Mouse (Mus musculus): Measurements from ENCODE around the gene Tbx2. TPM values are rescaled to one million over a fixed set of nuclear protein-coding genes. Genes with fewer than 3 reads are reported as not detected.

Gene Tbx2
- total RNA-seq, 1 experiment: 0.80 TPM

DNA sequence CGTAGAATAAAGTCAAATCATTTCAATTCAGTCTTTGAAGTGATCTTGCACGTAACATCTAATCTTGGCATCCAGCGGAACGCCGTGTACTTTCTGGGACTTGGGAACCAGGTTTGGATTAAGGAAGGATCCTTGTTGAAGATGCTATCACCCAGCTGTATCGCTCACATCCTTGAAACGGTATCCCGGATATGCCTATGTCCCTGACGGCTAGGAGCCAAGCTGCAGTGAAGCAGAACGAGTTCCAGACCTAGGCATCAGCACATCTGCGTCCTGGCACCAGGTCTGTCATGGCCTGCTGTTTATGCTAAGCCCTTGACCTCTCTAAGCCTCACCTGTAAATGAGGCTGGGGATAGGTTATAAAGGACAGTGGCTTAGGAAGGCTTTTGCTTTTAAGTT, 32.0 kb upstream of the Tbx2 start:
- no peak overlapping the region for H3K9ac ChIP-seq (ENCODE audit: insufficient read depth, low read depth, low read length, poor library complexity, severe bottlenecking)
- TF ChIP-seq MAFK (IDR thresholded peaks at IDR 0.05; ENCODE audit: insufficient read depth, low read depth, low read length) (no peak), ZC3H11A (IDR thresholded peaks at IDR 0.05; ENCODE audit: borderline replicate concordance, low read depth, low read length) (no peak), HCFC1 (IDR thresholded peaks at IDR 0.05; ENCODE audit: borderline replicate concordance, insufficient read depth, low read length) (no peak), CHD2 (IDR thresholded peaks at IDR 0.05; ENCODE audit: low read depth, low read length) (no peak), ZNF384 (IDR thresholded peaks at IDR 0.05; ENCODE audit: low read depth, low read length) (no peak)
- H3K27ac ChIP-seq (ENCODE audit: insufficient read depth, low read depth, low read length, poor library complexity, severe bottlenecking): no peak overlapping the region
- in situ Hi-C loops (cut with MboI; ENCODE audit: low sequenced_read_pairs in 2 of 2, unreplicated experiment in 2 of 2): no loop called here
- H3K9me3 ChIP-seq (ENCODE audit: control insufficient read depth, insufficient read depth, low read depth, low read length): no peaks in the 10 kb centered on the region
- no peak for DNase-seq (ENCODE audit: low read depth, low spot score)
- H3K36me3 ChIP-seq (ENCODE audit: control insufficient read depth, insufficient read depth, low read length, poor library complexity, severe bottlenecking): no peaks in the 10 kb centered on the region
- H3K4me3 ChIP-seq (ENCODE audit: insufficient read depth in 1 of 2, low read depth in 1 of 2, low read length in 2 of 2, poor library complexity in 1 of 2, severe bottlenecking in 1 of 2): no peak overlapping the region
- H3K4me1 ChIP-seq (ENCODE audit: control insufficient read depth in 2 of 2, insufficient read depth in 2 of 2, low read length in 2 of 2, poor library complexity in 1 of 2): no peaks in the 10 kb centered on the region

DNA sequence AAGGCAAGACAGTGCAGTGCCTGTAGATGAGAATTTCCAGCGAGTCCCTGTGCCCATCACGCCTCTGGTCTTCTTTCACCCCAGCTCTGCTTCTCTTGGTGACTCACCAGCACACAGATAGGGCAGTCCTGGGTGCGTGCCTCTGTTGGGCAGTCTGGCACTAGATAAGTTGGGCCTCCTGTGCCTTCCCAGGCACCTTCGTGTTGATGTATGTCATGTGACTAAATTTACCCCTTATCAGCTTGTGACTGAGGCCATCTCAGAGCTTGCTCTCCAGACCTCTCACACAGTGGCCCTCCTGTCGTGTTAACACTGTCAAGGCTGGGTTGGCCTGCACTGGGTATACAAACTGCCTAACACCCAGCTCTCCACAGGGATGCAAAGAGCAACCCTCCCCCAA, 28.3 kb upstream of the Tbx2 start:
- Histone ChIP-seq H3K36me3 (ENCODE audit: control insufficient read depth, insufficient read depth, low read length, poor library complexity, severe bottlenecking) (no peaks in the 10 kb centered on the region), H3K9ac (ENCODE audit: insufficient read depth, low read depth, low read length, poor library complexity, severe bottlenecking) (no peak overlapping the region), H3K9me3 (ENCODE audit: control insufficient read depth, insufficient read depth, low read depth, low read length) (no peaks in the 10 kb centered on the region), H3K27ac (ENCODE audit: insufficient read depth, low read depth, low read length, poor library complexity, severe bottlenecking) (no peak overlapping the region), H3K4me1 (ENCODE audit: control insufficient read depth in 2 of 2, insufficient read depth in 2 of 2, low read length in 2 of 2, poor library complexity in 1 of 2) (no peaks in the 10 kb centered on the region), H3K4me3 (ENCODE audit: insufficient read depth in 1 of 2, low read depth in 1 of 2, low read length in 2 of 2, poor library complexity in 1 of 2, severe bottlenecking in 1 of 2) (no peak overlapping the region)
- in situ Hi-C loops (cut with MboI; ENCODE audit: low sequenced_read_pairs in 2 of 2, unreplicated experiment in 2 of 2): no loop called here
- TF ChIP-seq HCFC1 (IDR thresholded peaks at IDR 0.05; ENCODE audit: borderline replicate concordance, insufficient read depth, low read length): no peak
- no peak for TF ChIP-seq ZC3H11A (IDR thresholded peaks at IDR 0.05; ENCODE audit: borderline replicate concordance, low read depth, low read length)
- TF ChIP-seq MAFK (IDR thresholded peaks at IDR 0.05; ENCODE audit: insufficient read depth, low read depth, low read length): no peak
- TF ChIP-seq CHD2 (IDR thresholded peaks at IDR 0.05; ENCODE audit: low read depth, low read length): no peak
- no peak for TF ChIP-seq ZNF384 (IDR thresholded peaks at IDR 0.05; ENCODE audit: low read depth, low read length)
- no peak for DNase-seq (ENCODE audit: low read depth, low spot score)

DNA sequence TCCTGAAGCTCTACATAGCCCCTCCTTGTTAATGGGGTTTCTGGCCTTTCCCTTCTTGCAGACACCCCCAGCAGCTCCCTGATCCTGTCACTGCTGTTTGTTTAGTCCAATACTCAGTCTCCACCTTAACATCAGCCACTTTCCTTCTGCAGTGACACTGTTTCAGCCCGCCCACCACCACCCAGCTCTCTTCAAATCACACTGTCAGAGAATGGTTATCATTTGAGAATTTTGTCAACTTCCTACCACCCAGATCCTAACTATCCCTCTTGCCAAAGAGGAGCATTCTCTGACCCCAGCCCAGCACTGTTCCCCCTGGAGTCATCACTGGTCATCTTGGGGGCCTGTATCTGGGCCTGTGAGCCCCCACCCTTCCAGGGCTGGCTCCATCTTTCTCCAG, 26.6 kb upstream of the Tbx2 start:
- DNase-seq (ENCODE audit: low read depth, low spot score): no peak
- no peaks in the 10 kb centered on the region for H3K9me3 ChIP-seq (ENCODE audit: control insufficient read depth, insufficient read depth, low read depth, low read length)
- no peaks in the 10 kb centered on the region for H3K4me1 ChIP-seq (ENCODE audit: control insufficient read depth in 2 of 2, insufficient read depth in 2 of 2, low read length in 2 of 2, poor library complexity in 1 of 2)
- H3K4me3 ChIP-seq (ENCODE audit: insufficient read depth in 1 of 2, low read depth in 1 of 2, low read length in 2 of 2, poor library complexity in 1 of 2, severe bottlenecking in 1 of 2): no peak overlapping the region
- in situ Hi-C loops (cut with MboI; ENCODE audit: low sequenced_read_pairs in 2 of 2, unreplicated experiment in 2 of 2): no loop called here
- no peak overlapping the region for H3K27ac ChIP-seq (ENCODE audit: insufficient read depth, low read depth, low read length, poor library complexity, severe bottlenecking)
- no peak overlapping the region for H3K9ac ChIP-seq (ENCODE audit: insufficient read depth, low read depth, low read length, poor library complexity, severe bottlenecking)
- no peaks in the 10 kb centered on the region for H3K36me3 ChIP-seq (ENCODE audit: control insufficient read depth, insufficient read depth, low read length, poor library complexity, severe bottlenecking)
- no peak for TF ChIP-seq HCFC1 (IDR thresholded peaks at IDR 0.05; ENCODE audit: borderline replicate concordance, insufficient read depth, low read length)
- no peak for TF ChIP-seq ZNF384 (IDR thresholded peaks at IDR 0.05; ENCODE audit: low read depth, low read length)
- no peak for TF ChIP-seq CHD2 (IDR thresholded peaks at IDR 0.05; ENCODE audit: low read depth, low read length)
- no peak for TF ChIP-seq MAFK (IDR thresholded peaks at IDR 0.05; ENCODE audit: insufficient read depth, low read depth, low read length)
- TF ChIP-seq ZC3H11A (IDR thresholded peaks at IDR 0.05; ENCODE audit: borderline replicate concordance, low read depth, low read length): no peak

DNA sequence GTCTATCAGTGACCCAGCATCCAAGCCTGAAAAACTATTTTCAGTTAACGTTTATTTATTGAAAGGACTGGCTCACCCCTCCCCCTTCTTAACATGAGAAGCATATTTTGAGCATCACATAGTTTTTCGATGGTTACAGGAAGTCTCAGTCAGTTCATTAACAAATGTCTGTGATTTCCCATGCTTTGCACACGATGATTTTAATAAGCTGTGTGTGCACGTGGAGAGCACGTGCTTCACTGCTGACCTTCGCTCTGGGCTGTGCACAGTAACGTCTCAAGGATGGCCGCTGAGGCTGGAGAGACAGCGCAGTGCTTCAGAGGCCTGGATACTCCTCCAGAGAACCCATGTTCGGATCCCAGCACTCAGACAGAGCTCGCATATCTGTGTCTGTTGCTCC, 25.0 kb upstream of the Tbx2 start:
- Histone ChIP-seq H3K4me1 (ENCODE audit: control insufficient read depth in 2 of 2, insufficient read depth in 2 of 2, low read length in 2 of 2, poor library complexity in 1 of 2) (no peaks in the 10 kb centered on the region), H3K36me3 (ENCODE audit: control insufficient read depth, insufficient read depth, low read length, poor library complexity, severe bottlenecking) (no peaks in the 10 kb centered on the region), H3K4me3 (ENCODE audit: insufficient read depth in 1 of 2, low read depth in 1 of 2, low read length in 2 of 2, poor library complexity in 1 of 2, severe bottlenecking in 1 of 2) (no peak overlapping the region), H3K27ac (ENCODE audit: insufficient read depth, low read depth, low read length, poor library complexity, severe bottlenecking) (no peak overlapping the region), H3K9ac (ENCODE audit: insufficient read depth, low read depth, low read length, poor library complexity, severe bottlenecking) (no peak overlapping the region), H3K9me3 (ENCODE audit: control insufficient read depth, insufficient read depth, low read depth, low read length) (no peaks in the 10 kb centered on the region)
- no peak for DNase-seq (ENCODE audit: low read depth, low spot score)
- in situ Hi-C loops (cut with MboI; ENCODE audit: low sequenced_read_pairs in 2 of 2, unreplicated experiment in 2 of 2): no loop called here
- no peak for TF ChIP-seq MAFK (IDR thresholded peaks at IDR 0.05; ENCODE audit: insufficient read depth, low read depth, low read length)
- TF ChIP-seq CHD2 (IDR thresholded peaks at IDR 0.05; ENCODE audit: low read depth, low read length): no peak
- TF ChIP-seq ZNF384 (IDR thresholded peaks at IDR 0.05; ENCODE audit: low read depth, low read length): no peak
- TF ChIP-seq HCFC1 (IDR thresholded peaks at IDR 0.05; ENCODE audit: borderline replicate concordance, insufficient read depth, low read length): no peak
- TF ChIP-seq ZC3H11A (IDR thresholded peaks at IDR 0.05; ENCODE audit: borderline replicate concordance, low read depth, low read length): no peak

DNA sequence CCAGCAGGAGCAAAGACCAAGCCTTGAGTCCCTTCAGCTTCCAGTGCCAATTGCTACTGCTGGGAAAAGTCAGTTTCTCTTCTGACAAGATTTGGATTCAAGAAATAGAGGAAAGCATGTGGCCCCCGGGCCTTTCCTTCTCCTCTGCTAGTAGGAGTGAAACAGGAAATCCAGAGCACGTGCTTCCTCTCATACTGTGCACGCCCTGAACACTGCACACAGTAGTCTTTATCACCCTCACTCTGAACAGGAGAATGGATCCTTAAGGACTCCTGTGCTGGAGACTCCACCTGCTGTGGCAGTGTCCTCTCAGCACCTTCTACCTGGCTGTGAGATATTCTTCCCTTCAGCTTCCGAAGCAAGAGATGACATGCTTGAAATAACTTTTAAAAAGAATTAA, 21.1 kb upstream of the Tbx2 start:
- Histone ChIP-seq H3K27ac (ENCODE audit: insufficient read depth, low read depth, low read length, poor library complexity, severe bottlenecking) (no peak overlapping the region), H3K9ac (ENCODE audit: insufficient read depth, low read depth, low read length, poor library complexity, severe bottlenecking) (no peak overlapping the region), H3K4me3 (ENCODE audit: insufficient read depth in 1 of 2, low read depth in 1 of 2, low read length in 2 of 2, poor library complexity in 1 of 2, severe bottlenecking in 1 of 2) (no peak overlapping the region), H3K4me1 (ENCODE audit: control insufficient read depth in 2 of 2, insufficient read depth in 2 of 2, low read length in 2 of 2, poor library complexity in 1 of 2) (no peaks in the 10 kb centered on the region), H3K9me3 (ENCODE audit: control insufficient read depth, insufficient read depth, low read depth, low read length) (no peaks in the 10 kb centered on the region), H3K36me3 (ENCODE audit: control insufficient read depth, insufficient read depth, low read length, poor library complexity, severe bottlenecking) (no peaks in the 10 kb centered on the region)
- no peak for DNase-seq (ENCODE audit: low read depth, low spot score)
- TF ChIP-seq ZC3H11A (IDR thresholded peaks at IDR 0.05; ENCODE audit: borderline replicate concordance, low read depth, low read length) (no peak), HCFC1 (IDR thresholded peaks at IDR 0.05; ENCODE audit: borderline replicate concordance, insufficient read depth, low read length) (no peak), CHD2 (IDR thresholded peaks at IDR 0.05; ENCODE audit: low read depth, low read length) (no peak), ZNF384 (IDR thresholded peaks at IDR 0.05; ENCODE audit: low read depth, low read length) (no peak), MAFK (IDR thresholded peaks at IDR 0.05; ENCODE audit: insufficient read depth, low read depth, low read length) (no peak)
- in situ Hi-C loops (cut with MboI; ENCODE audit: low sequenced_read_pairs in 2 of 2, unreplicated experiment in 2 of 2): no loop called here

Data from ES-E14 (cell line).